Mouse (Mus musculus): ENCODE measurements around the gene 2900026A02Rik. TPM values are rescaled to one million over a fixed set of nuclear protein-coding genes. Genes with fewer than 3 reads are reported as not detected.

2900026A02Rik gene
- polyA plus RNA-seq, 1 experiment from 2014 or later = 2.0 TPM

GRCm38 (mm10) chr5:113174916-113175692, 45.9 kb downstream of the 2900026A02Rik start:
- no peak overlapping the region for H3K9ac ChIP-seq
- 29% methylated on average over 24 of the region's 24 CpGs for WGBS (ENCODE audit: insufficient replicate concordance)
- H3K36me3 ChIP-seq (replicated peaks) = no peaks in the 10 kb centered on the region
- ATAC-seq (ENCODE audit: insufficient read depth) = no peak
- H3K4me2 ChIP-seq = no peak overlapping the region
- H3K27ac ChIP-seq (replicated peaks) = no peak overlapping the region
- H3K4me3 ChIP-seq (replicated peaks) = no peak overlapping the region
- peaks cover 6% of the 10 kb centered on the region for H3K4me1 ChIP-seq (replicated peaks)
- H3K9me3 ChIP-seq (replicated peaks) = no peaks in the 10 kb centered on the region
- H3K27me3 ChIP-seq = no peaks in the 10 kb centered on the region

DNA sequence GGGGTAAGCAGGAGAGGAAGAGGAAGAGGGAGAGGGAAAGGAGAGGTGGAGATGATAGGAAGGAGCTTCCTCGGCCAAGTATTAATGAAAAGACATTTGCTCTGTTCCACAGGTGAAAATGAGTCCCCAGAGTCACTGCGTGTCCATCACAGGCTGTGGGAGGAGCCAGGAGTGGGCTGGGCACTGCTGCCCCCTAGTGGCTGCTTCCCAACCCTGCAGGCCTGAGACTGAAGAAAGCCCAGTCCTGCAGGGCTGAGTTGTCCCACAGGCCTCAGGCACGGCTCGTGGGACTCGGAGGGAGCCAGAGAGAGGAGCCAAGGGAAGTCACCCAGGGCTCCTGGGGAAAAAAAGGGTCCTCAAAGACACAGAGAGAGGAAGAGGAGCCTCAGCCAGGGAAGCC, 47.7 kb downstream of the 2900026A02Rik start:
- no peak overlapping the region for H3K9ac ChIP-seq
- no peak overlapping the region for H3K27ac ChIP-seq (replicated peaks)
- ATAC-seq (ENCODE audit: insufficient read depth) = no peak
- WGBS (ENCODE audit: insufficient replicate concordance) = 10% methylated on average over 5 of the region's 5 CpGs
- no peak overlapping the region for H3K4me2 ChIP-seq
- H3K9me3 ChIP-seq (replicated peaks) = no peaks in the 10 kb centered on the region
- H3K4me3 ChIP-seq (replicated peaks) = no peak overlapping the region
- H3K36me3 ChIP-seq (replicated peaks) = no peaks in the 10 kb centered on the region
- no peaks in the 10 kb centered on the region for H3K4me1 ChIP-seq (replicated peaks)
- H3K27me3 ChIP-seq = no peaks in the 10 kb centered on the region

GRCm38 (mm10) chr5:113171968-113172578, 49.0 kb downstream of the 2900026A02Rik start:
- Histone ChIP-seq H3K27ac (replicated peaks) (no peak overlapping the region), H3K4me1 (replicated peaks) (no peaks in the 10 kb centered on the region), H3K9me3 (replicated peaks) (no peaks in the 10 kb centered on the region), H3K4me3 (replicated peaks) (no peak overlapping the region), H3K36me3 (replicated peaks) (no peaks in the 10 kb centered on the region), H3K9ac (no peak overlapping the region), H3K27me3 (no peaks in the 10 kb centered on the region), H3K4me2 (no peak overlapping the region)
- no peak for ATAC-seq (ENCODE audit: insufficient read depth)
- WGBS (ENCODE audit: insufficient replicate concordance) = 52% methylated on average over 10 of the region's 10 CpGs

- Histone ChIP-seq H3K36me3 (replicated peaks) (no peaks in the 10 kb centered on the region), H3K4me3 (replicated peaks) (no peak overlapping the region), H3K4me2 (no peak overlapping the region), H3K9ac (no peak overlapping the region), H3K9me3 (replicated peaks) (no peaks in the 10 kb centered on the region), H3K4me1 (replicated peaks) (peaks cover 8% of the 10 kb centered on the region), H3K27ac (replicated peaks) (no peak overlapping the region), H3K27me3 (no peaks in the 10 kb centered on the region)
- no peak for ATAC-seq (ENCODE audit: insufficient read depth)
- 65% methylated on average over 11 of the region's 11 CpGs for WGBS (ENCODE audit: insufficient replicate concordance)
These were observed 50.8 kb downstream of the 2900026A02Rik start for GRCm38 (mm10) chr5:113170064-113170754.

DNA sequence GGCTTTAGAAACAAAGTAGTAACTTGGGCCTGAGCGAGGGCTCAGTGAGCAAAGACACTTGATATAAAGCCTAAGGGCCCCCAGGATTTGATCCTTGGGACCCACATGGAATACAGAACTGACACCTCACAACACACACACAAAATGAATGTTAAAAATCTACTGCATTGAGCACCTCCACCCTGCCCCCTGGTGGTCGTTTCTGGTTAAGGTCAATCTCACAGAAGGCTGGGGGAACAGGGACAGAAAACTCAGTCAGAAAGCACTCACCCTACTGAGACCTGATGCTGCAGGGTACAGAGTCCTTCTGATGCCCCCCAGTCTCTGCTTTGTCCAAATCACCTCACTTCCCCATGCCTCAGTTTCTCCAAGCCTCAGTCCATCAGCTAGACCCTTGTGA, 53.3 kb downstream of the 2900026A02Rik start:
- no peak overlapping the region for H3K4me2 ChIP-seq
- no peaks in the 10 kb centered on the region for H3K9me3 ChIP-seq (replicated peaks)
- no peak overlapping the region for H3K4me3 ChIP-seq (replicated peaks)
- no peak overlapping the region for H3K27ac ChIP-seq (replicated peaks)
- H3K27me3 ChIP-seq = no peaks in the 10 kb centered on the region
- ATAC-seq (ENCODE audit: insufficient read depth) = no peak
- WGBS (ENCODE audit: insufficient replicate concordance) = 32% methylated on average over 2 of the region's 2 CpGs
- H3K36me3 ChIP-seq (replicated peaks) = no peaks in the 10 kb centered on the region
- no peak overlapping the region for H3K9ac ChIP-seq
- peaks cover 29% of the 10 kb centered on the region for H3K4me1 ChIP-seq (replicated peaks)

GRCm38 (mm10) chr5:113165481-113165880, 55.6 kb downstream of the 2900026A02Rik start:
- H3K9me3 ChIP-seq (replicated peaks) = no peaks in the 10 kb centered on the region
- no peak overlapping the region for H3K9ac ChIP-seq

DNA sequence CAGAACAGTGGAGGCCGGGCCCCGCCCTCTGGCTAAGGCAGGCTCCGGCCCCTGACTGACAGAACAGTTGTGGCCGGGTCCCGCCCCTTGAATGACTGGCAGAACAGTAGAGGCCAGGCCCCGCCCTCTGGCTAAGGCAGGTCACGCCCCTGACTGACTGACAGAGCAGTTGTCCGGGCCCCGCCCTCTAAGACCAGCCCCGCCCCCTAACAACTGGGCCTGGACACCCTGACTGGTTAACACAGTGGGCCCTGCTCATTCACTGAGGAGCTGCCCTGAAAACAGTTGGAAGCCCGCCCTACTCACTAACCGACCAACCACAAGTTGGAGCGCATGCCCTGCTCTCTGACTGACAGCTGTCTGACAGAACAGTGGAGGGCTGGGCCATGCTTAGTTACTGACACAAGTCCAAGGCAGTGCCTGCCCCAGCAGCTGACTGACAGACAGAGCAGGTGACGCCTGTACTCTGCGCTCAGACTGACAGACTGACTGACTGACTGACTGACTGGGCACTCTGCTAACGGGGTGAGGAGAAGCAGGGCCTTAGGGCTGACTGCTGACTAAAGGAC, 56.1 kb downstream of the 2900026A02Rik start:
- Histone ChIP-seq H3K4me2 (peak overlapping the region; percentile 46), H3K9me3 (replicated peaks) (no peaks in the 10 kb centered on the region), H3K27ac (replicated peaks) (peak overlapping the region; percentile 64), H3K9ac (no peak overlapping the region), H3K4me3 (replicated peaks) (no peak overlapping the region), H3K4me1 (replicated peaks) (peaks cover 34% of the 10 kb centered on the region), H3K36me3 (replicated peaks) (no peaks in the 10 kb centered on the region), H3K27me3 (no peaks in the 10 kb centered on the region)
- ATAC-seq (ENCODE audit: insufficient read depth) = peak; percentile 92
- 2% methylated on average over 16 of the region's 16 CpGs for WGBS (ENCODE audit: insufficient replicate concordance)

More at GRCm38 (mm10) chr5:113165481-113165880, 55.6 kb downstream of the 2900026A02Rik start:
- H3K27me3 ChIP-seq = no peaks in the 10 kb centered on the region
- H3K27ac ChIP-seq (replicated peaks) = peak overlapping the region; percentile 64
- H3K4me1 ChIP-seq (replicated peaks) = peaks cover 34% of the 10 kb centered on the region
- ATAC-seq (ENCODE audit: insufficient read depth) = no peak
- H3K4me3 ChIP-seq (replicated peaks) = no peak overlapping the region
- H3K4me2 ChIP-seq = peak overlapping the region; percentile 46
- 34% methylated on average over 11 of the region's 11 CpGs for WGBS (ENCODE audit: insufficient replicate concordance)
- no peaks in the 10 kb centered on the region for H3K36me3 ChIP-seq (replicated peaks)

DNA sequence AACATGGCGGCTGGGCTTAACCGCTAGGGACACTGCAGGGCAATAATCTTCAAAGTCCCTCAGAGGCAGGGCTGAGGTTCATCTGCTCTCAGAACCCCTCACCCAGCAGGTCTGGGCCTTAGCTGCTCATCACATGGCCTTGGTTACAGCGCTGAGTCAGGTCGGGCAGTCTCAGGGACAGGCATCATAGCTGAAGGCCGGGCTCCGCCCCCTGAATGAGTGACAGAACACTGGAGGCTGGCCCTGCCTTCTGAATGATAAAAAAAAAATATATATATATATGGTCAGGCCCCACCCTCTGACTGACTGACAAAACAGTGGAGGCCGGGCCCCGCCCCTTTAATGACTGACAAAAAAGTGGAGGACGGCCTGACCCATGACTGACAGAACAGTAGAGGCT, 56.6 kb downstream of the 2900026A02Rik start:
- peak; percentile 40 for ATAC-seq (ENCODE audit: insufficient read depth)
- Histone ChIP-seq H3K27me3 (no peaks in the 10 kb centered on the region), H3K9me3 (replicated peaks) (no peaks in the 10 kb centered on the region), H3K27ac (replicated peaks) (no peak overlapping the region), H3K9ac (no peak overlapping the region), H3K4me3 (replicated peaks) (no peak overlapping the region), H3K36me3 (replicated peaks) (no peaks in the 10 kb centered on the region), H3K4me2 (peak overlapping the region; percentile 46), H3K4me1 (replicated peaks) (peaks cover 34% of the 10 kb centered on the region)
- 19% methylated on average over 9 of the region's 9 CpGs for WGBS (ENCODE audit: insufficient replicate concordance)

- Histone ChIP-seq H3K9ac (no peak overlapping the region), H3K4me1 (replicated peaks) (peaks cover 44% of the 10 kb centered on the region)
- WGBS (ENCODE audit: insufficient replicate concordance) = 1% methylated on average over 13 of the region's 13 CpGs
These were observed 57.9 kb downstream of the 2900026A02Rik start for GRCm38 (mm10) chr5:113163116-113163515.

DNA sequence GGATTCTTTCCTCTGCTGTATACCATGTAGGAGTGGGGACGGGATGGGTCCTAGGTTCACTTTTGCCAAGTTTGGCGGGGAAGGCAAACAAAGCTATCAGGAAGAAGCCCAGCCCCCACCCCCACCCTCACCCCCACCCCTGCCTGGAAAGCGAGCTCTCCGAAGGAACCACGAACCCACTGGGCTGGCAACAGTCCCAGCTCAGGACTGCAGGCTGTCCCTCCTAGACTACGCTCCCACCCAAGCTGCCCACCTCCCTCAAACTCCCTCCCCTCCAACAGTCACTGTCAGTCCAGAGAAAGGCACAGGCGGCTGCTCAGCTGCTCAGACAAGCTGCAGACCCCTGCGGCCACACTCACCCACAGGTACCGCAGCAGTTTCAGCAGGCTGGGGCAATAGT, 58.3 kb downstream of the 2900026A02Rik start:
- Histone ChIP-seq H3K9me3 (replicated peaks) (no peaks in the 10 kb centered on the region), H3K27me3 (no peaks in the 10 kb centered on the region), H3K4me1 (replicated peaks) (peaks cover 44% of the 10 kb centered on the region), H3K4me3 (replicated peaks) (peak overlapping the region; percentile 30), H3K27ac (replicated peaks) (no peak overlapping the region), H3K36me3 (replicated peaks) (no peaks in the 10 kb centered on the region), H3K4me2 (peak overlapping the region; percentile 59), H3K9ac (no peak overlapping the region)
- 15% methylated on average over 9 of the region's 9 CpGs for WGBS (ENCODE audit: insufficient replicate concordance)
- no peak for ATAC-seq (ENCODE audit: insufficient read depth)

More at GRCm38 (mm10) chr5:113163116-113163515, 57.9 kb downstream of the 2900026A02Rik start:
- Histone ChIP-seq H3K27me3 (no peaks in the 10 kb centered on the region), H3K27ac (replicated peaks) (no peak overlapping the region), H3K36me3 (replicated peaks) (no peaks in the 10 kb centered on the region), H3K4me2 (peak overlapping the region; percentile 59), H3K9me3 (replicated peaks) (no peaks in the 10 kb centered on the region), H3K4me3 (replicated peaks) (peak overlapping the region; percentile 30)
- ATAC-seq (ENCODE audit: insufficient read depth) = no peak

- H3K4me2 ChIP-seq = no peak overlapping the region
- no peak overlapping the region for H3K4me3 ChIP-seq (replicated peaks)
- peaks cover 44% of the 10 kb centered on the region for H3K4me1 ChIP-seq (replicated peaks)
- 75% methylated on average over 6 of the region's 6 CpGs for WGBS (ENCODE audit: insufficient replicate concordance)
- no peak for ATAC-seq (ENCODE audit: insufficient read depth)
- no peaks in the 10 kb centered on the region for H3K36me3 ChIP-seq (replicated peaks)
- no peak overlapping the region for H3K9ac ChIP-seq
- no peaks in the 10 kb centered on the region for H3K27me3 ChIP-seq
- H3K27ac ChIP-seq (replicated peaks) = no peak overlapping the region
- no peaks in the 10 kb centered on the region for H3K9me3 ChIP-seq (replicated peaks)
These were observed 59.5 kb downstream of the 2900026A02Rik start for GRCm38 (mm10) chr5:113161576-113161975.
